Mouse (Mus musculus): ENCODE measurements at regions not wholly inside any gene's neighbourhood (a gene's known extent, or its start where the extent isn't known, plus 50 kb on each side); places are given as distances from the start of the nearest gene placed in this dataset.
A peak's percentile ranks its signal among the peaks of the same experiment; 100 is the strongest.

DNA sequence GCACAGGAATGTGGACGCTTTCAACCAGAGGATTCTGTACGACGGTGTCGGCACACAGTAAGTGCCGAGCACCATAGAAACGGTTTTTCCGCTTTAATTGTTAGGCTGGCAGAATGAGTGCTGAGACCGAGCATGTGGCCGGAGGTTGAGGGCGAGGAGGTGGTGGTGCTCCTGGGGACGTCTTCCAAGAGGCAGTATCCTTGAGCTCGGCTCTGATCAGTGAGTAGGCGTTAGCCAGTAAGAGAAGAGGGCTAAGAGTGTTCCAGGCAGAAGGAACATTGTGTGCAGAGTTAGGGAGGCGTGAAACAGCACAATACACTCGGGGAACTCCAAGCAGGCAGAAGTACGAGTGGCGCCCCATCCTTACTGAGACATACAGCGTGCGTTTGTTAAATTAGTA lies 113.5 kb upstream of the Mkln1 start:
- peak in 1 of 2 experiments; percentile 59 for DNase-seq

DNA sequence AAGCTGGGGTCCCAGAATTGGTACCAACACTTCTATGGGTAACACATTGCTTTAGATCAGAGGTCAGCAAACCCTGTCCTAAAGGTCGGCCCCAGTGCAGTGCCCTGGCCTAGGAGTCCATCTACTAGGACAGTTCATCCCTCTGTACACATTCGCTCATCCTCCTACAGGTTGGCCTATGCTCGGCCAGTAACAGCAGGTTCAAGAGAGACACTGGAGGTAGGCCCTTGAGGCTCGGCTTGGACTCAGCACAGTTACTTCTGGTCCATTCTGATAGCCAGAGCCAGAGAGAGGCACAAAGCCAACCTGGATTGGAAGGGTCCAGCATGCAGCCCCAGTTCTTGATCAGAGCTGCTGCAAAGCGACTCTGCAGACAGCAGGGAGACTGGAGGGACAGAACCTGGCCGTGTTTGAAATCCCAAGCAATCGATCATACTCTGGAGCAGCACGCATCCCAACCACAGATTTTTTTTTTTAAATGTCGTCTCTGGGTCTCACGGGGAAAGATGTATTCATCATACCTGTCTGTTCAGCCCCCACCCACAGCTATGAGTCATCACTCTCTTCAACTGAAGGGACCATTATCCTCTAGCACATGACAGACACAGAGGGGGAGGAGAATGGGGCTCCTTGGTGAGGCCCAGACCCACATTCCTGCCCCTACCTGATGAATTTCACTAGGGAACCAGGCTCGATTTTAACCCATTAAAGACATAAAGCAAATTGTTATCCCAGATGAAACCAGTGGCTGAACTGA lies 112.4 kb upstream of the Mkln1 start:
- DNase-seq, result no peak

DNA sequence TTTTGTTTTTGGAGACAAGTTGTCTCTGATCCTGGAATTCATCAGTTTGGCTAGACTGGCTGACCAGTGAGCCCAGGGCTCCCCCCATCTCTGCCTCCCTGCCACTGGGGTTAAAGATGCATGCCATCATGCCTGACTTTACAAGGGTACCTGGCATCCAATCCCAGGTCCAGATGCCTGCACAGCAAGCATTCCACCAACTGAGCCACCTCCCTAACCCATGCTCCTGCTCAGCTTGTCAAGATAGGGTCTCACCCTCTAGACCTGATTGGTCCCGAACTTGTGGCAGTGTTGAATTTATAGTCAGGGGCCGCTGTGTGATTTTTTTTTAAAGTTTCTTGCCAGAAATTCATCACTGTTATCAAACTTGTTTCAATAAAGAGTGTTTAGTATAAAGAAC lies 111.4 kb upstream of the Mkln1 start:
- no peak for DNase-seq

- DNase-seq, result no peak
These were observed 110.8 kb upstream of the Mkln1 start for GRCm38 (mm10) chr6:31287686-31288085.

GRCm38 (mm10) chr6:31288421-31289233 lies 109.9 kb upstream of the Mkln1 start:
- DNase-seq, result peak; percentile 70 to 76

DNA sequence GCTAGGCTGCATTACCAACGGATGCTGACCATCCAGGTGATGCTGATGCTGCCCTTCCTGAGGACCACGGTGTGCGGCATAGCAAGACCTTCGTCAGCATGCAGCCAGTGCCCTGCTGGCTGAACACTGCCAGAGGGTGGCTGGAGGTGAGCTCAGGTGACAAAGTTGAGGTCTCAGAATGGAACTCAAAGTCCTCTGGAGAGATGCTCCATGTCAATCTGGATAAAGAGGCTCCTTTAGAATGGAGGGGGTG lies 109.4 kb upstream of the Mkln1 start:
- DNase-seq, result no peak

DNA sequence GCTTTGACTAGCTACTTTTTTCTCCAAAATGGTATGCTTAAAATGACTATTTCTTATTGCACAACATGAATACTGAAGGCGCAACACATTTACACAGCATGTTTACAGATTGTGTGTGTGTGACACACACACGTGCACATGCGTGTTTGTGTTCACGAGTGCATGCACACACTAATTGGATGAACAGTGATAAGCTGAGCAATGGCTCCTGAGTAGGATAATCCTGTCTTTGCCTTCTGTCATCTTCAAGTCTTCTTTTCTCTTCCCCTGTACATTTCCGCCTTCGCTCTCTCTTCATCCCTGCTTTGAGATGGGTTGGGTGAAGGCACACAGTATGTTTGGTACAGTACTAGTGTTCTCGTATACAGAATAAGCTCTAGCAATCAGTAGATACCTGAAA lies 106.5 kb upstream of the Mkln1 start:
- no peak for DNase-seq

DNA sequence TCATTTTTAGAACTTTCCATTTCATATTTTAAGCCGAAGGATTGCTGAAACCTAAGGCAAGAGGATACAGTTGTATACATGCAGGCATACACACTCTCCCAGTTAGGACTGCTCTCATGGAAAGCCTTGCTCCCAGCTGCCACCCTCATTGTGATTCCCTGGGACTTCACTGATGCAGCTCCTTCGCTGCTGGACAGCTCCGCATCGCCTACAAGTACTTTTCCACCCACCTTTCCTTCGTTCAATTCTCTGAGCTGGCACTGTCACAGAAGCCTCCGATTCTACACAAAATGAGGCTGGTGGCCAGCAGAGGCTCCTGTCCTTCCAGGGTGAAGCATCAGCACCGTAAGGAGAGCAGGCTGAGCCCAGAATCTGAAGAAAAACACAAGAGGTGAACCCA lies 105.5 kb upstream of the Mkln1 start:
- DNase-seq, result no peak

GRCm38 (mm10) chr6:31299395-31299794 lies 99.1 kb upstream of the Mkln1 start:
- no peak for DNase-seq

GRCm38 (mm10) chr6:31305736-31306135 lies 92.8 kb upstream of the Mkln1 start:
- DNase-seq, result no peak

- no peak for DNase-seq
These were observed 91.4 kb upstream of the Mkln1 start for GRCm38 (mm10) chr6:31307047-31307633.

DNA sequence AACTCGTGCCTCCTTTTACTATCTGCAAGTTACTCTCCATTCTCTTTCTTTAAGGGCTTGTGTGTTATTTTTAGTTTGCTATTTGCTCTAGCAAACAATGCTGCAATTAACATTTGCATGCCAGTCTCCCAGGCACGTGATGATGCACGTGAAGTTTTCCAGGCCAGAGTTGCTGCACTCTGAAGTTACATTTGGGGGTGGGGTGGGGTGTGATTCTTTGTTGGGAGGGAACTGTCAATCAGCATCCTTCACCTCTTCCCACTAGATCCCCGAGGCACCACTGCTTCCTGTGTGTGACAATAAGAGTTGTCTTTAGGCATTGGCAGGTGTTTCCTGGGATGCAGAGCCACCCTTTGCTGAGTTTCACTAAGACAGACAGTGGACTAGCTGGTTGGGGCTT lies 90.6 kb upstream of the Mkln1 start:
- no peak for DNase-seq

GRCm38 (mm10) chr6:31310660-31311059 lies 87.9 kb upstream of the Mkln1 start:
- no peak for DNase-seq

DNA sequence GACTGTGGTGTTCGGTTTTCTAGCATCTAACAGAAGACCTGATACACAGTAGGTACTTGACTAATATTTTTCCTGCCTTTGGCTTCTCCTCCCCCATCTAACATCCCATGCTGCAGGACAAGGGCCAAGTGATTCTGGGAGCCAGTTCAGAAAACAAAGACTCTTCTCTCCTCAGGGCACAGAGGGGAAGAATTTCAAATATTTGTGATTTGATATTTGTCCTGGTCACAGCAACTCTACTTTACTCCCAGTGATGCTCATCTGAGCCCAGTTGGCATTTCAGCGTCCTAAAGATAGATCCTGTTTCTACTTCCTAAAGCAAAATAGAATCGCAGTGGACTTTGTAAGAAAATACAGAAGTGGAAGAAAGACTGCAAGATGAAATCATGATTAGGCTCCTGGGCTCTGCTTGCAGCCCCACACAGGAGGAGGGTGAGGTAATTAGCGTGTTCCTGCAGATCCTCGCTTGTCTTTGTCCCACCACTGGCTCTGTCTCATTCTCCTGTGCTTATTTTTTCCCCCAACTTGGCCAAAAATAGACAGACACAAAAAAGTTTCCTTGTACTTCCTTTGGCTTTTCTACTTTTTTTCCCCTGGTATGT lies 84.6 kb upstream of the Mkln1 start:
- no peak for DNase-seq

GRCm38 (mm10) chr6:31317741-31318225 lies 80.8 kb upstream of the Mkln1 start:
- peak; percentile 83 to 87 for DNase-seq

- peak; percentile 93 to 94 for DNase-seq
These were observed 80.0 kb upstream of the Mkln1 start for GRCm38 (mm10) chr6:31318506-31318905.

DNA sequence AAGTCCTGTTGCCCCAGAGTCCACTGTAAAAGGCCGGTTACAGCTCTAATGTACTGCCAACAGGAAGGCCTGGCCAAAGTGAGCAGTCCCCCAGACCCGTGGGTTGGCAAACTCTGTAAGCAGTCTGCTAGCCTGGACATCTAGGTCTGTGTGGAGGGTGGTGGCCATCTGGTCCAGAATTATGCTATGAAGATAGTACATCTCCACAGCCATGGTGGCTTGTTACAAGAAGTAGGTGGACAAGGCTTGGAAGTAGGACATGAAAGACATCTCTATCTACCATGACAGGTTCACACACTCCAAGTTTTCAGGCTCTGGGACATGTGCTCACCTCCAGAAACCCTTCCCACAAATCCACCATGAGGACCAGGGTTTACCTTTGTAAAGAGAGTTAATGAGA lies 79.1 kb upstream of the Mkln1 start:
- no peak for DNase-seq

DNA sequence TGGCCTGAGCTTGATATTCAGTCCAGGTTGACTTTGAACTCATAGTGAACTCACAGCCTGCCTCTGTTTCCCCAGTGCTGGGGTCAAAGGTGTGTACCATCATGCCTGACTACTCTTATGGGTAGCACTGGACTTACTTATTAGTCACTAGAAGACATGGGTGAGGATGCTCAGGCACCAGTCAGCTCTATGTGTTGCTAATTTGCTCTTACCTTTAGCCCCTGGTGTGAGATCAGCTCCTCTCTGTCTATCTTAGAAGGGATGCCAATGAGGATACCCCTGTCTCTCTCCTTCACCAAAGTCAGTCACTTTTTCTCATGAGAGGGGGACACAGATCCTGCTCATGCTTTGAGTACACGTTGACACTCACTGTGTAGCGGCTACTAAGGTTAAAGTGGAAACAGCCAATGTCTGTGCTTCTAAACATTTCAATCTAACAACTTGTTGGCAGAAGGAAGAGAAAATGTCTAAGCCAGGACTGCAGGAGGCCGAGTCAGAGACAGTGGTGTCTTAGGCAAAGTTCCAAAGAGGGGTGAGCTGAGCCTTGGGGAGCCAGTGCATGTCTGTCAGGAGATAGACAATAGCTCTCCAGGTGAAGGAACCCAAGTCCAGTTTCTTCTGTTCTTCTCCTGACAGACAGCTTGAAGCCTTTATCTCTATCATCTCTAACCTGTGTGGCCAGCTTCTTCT lies 78.2 kb upstream of the Mkln1 start:
- DNase-seq, result no peak

- DNase-seq, result no peak
These were observed 77.3 kb upstream of the Mkln1 start for GRCm38 (mm10) chr6:31321066-31321846.

DNA sequence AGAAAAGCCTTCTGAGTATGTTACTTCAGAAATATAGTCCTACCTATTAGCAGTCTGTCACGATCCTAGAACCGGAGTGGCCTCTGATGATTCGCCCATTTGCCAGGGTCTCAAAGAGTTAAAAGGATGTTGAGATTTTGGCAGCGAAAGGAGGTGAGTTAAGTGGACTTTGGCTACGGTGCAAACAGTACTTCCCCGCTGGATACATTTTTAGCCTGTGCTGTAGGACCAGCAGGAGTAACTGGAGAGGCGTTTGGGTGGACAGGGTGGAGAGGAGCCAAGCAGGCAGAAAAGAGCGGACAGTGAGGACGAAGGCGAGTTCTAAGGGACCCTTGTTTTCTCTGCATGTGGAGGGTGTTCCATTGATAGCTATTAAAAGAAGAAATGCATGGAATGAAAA lies 76.6 kb upstream of the Mkln1 start:
- DNase-seq, result peak; percentile 50

GRCm38 (mm10) chr6:31323228-31324190 lies 75.0 kb upstream of the Mkln1 start:
- no peak for DNase-seq

Data from kidney, adult 8-10 months (tissue).